Mouse (Mus musculus) lung, embryonic 15.5 days (tissue): ENCODE measurements around the gene Rhobtb1. TPM values are rescaled to one million over a fixed set of nuclear protein-coding genes. Genes with fewer than 3 reads are reported as not detected.

Experiments used
- ATAC-seq: fragments of 200-750 bp; cut with Nextera tagmentation; 2 replicates; pipeline ENCODE4 v1.8.0; 2017; ENCODE audit warnings: moderate number of reproducible peaks, borderline replicate concordance; ENCODE audit not compliant: low FRiP score, low TSS enrichment; ENCODE audit errors: extremely low read depth
- H3K27ac ChIP-seq: fragments of 300-500 bp; sonication (generic); 2 replicates; pipeline ENCODE4 v1.5.1; 2015; ENCODE audit warnings: moderate library complexity, mild to moderate bottlenecking, inconsistent platforms
- H3K27me3 ChIP-seq: fragments of 300-500 bp; sonication (generic); 2 replicates; pipeline ENCODE4 v1.6.1; 2015; ENCODE audit warnings: inconsistent platforms
- H3K36me3 ChIP-seq: fragments of 300-500 bp; sonication (generic); 2 replicates; pipeline ENCODE4 v1.6.1; 2015; ENCODE audit warnings: inconsistent platforms
- H3K4me1 ChIP-seq: fragments of 300-500 bp; sonication (generic); 2 replicates; pipeline ENCODE4 v1.6.1; 2015; ENCODE audit warnings: inconsistent platforms
- H3K4me2 ChIP-seq: fragments of 300-500 bp; sonication (generic); 2 replicates; pipeline ENCODE4 v1.6.1; 2015; ENCODE audit warnings: inconsistent platforms, mild to moderate bottlenecking, moderate library complexity
- H3K4me3 ChIP-seq: fragments of 300-500 bp; sonication (generic); 2 replicates; pipeline ENCODE4 v1.5.1; 2015; ENCODE audit warnings: mild to moderate bottlenecking, inconsistent platforms
- H3K9ac ChIP-seq: fragments of 300-500 bp; sonication (generic); 2 replicates; pipeline ENCODE4 v1.6.1; 2015; ENCODE audit warnings: inconsistent platforms
- H3K9me3 ChIP-seq: fragments of 300-500 bp; sonication (generic); 2 replicates; pipeline ENCODE4 v1.6.1; 2016; ENCODE audit warnings: inconsistent platforms
- WGBS: fragments of 180-500 bp; shearing (Covaris S2); methylation state at CpG from one replicate; pipeline ENCODE4 v1.1.7; 2015; 5-methylcytosine and 5-hydroxymethylcytosine counted together
- polyA plus RNA-seq: library from polyadenylated mRNA; unstranded; fragments of >200 nt; fragmentation: Nextera tagmentation; extraction: Ambion mirVana; gene quantifications from 2 replicates; pipeline ENCODE4 v1.2.1, GENCODE M21; 2015

The Rhobtb1 gene
- polyA plus RNA-seq, 1 experiment from 2014 or later: 15.7 TPM

- WGBS: 74% methylated on average over 16 of the region's 16 CpGs
- no peak overlapping the region for H3K4me2 ChIP-seq
- no peaks in the 10 kb centered on the region for H3K36me3 ChIP-seq
- no peak overlapping the region for H3K27ac ChIP-seq
- no peak for ATAC-seq
- H3K9ac ChIP-seq: no peak overlapping the region
- H3K4me1 ChIP-seq: 0 out of 2 replicates have a peak, but pooled peaks cover 6% of the 10 kb centered on the region
- no peaks in the 10 kb centered on the region for H3K27me3 ChIP-seq
- no peaks in the 10 kb centered on the region for H3K9me3 ChIP-seq
- H3K4me3 ChIP-seq: no peak overlapping the region
Measured at GRCm38 (mm10) chr10:69311867-69312266, 160.6 kb downstream of the Rhobtb1 start.

- Histone ChIP-seq H3K4me3 (no peak overlapping the region), H3K27me3 (no peaks in the 10 kb centered on the region), H3K4me2 (no peak overlapping the region), H3K9ac (no peak overlapping the region), H3K27ac (no peak overlapping the region), H3K9me3 (no peaks in the 10 kb centered on the region), H3K4me1 (no peaks in the 10 kb centered on the region), H3K36me3 (no peaks in the 10 kb centered on the region)
- 60% methylated on average over 8 of the region's 8 CpGs for WGBS
- no peak for ATAC-seq
Measured at GRCm38 (mm10) chr10:69313944-69314343, 162.7 kb downstream of the Rhobtb1 start.

- 0 out of 2 replicates have a peak, but pooled peaks cover 15% of the 10 kb centered on the region for H3K4me1 ChIP-seq
- H3K4me3 ChIP-seq: no peak overlapping the region
- H3K9ac ChIP-seq: no peak overlapping the region
- ATAC-seq: no peak
- no peaks in the 10 kb centered on the region for H3K36me3 ChIP-seq
- no peaks in the 10 kb centered on the region for H3K27me3 ChIP-seq
- H3K9me3 ChIP-seq: no peaks in the 10 kb centered on the region
- no peak overlapping the region for H3K4me2 ChIP-seq
- WGBS: 83% methylated on average over 11 of the region's 11 CpGs
- no peak overlapping the region for H3K27ac ChIP-seq
Measured at GRCm38 (mm10) chr10:69318514-69318913, 167.3 kb downstream of the Rhobtb1 start.

GRCm38 (mm10) chr10:69320667-69321518, 169.7 kb downstream of the Rhobtb1 start:
- Histone ChIP-seq H3K9ac (no peak overlapping the region), H3K4me1 (0 out of 2 replicates have a peak, but pooled peaks cover 15% of the 10 kb centered on the region), H3K4me3 (peak overlapping the region; percentile 27), H3K36me3 (no peaks in the 10 kb centered on the region), H3K27ac (peak overlapping the region; percentile 48; the same call in 1 of the 2 replicates), H3K27me3 (no peaks in the 10 kb centered on the region), H3K4me2 (peak overlapping the region; percentile 54), H3K9me3 (no peaks in the 10 kb centered on the region)
- ATAC-seq: peak; percentile 83; the same call in 1 of the 2 replicates
- WGBS: 37% methylated on average over 21 of the region's 21 CpGs

GRCm38 (mm10) chr10:69321519-69322035, 170.3 kb downstream of the Rhobtb1 start:
- peak overlapping the region; percentile 21; the same call in 1 of the 2 replicates for H3K9ac ChIP-seq
- ATAC-seq: no peak
- H3K9me3 ChIP-seq: no peaks in the 10 kb centered on the region
- peak overlapping the region; percentile 48; the same call in 1 of the 2 replicates for H3K27ac ChIP-seq
- 25% methylated on average over 15 of the region's 15 CpGs for WGBS
- H3K36me3 ChIP-seq: no peaks in the 10 kb centered on the region
- H3K4me3 ChIP-seq: peak overlapping the region; percentile 27
- H3K4me2 ChIP-seq: peak overlapping the region; percentile 54
- 0 out of 2 replicates have a peak, but pooled peaks cover 15% of the 10 kb centered on the region for H3K4me1 ChIP-seq
- no peaks in the 10 kb centered on the region for H3K27me3 ChIP-seq

GRCm38 (mm10) chr10:69323986-69324385, 172.8 kb downstream of the Rhobtb1 start:
- Histone ChIP-seq H3K9ac (no peak overlapping the region), H3K27me3 (no peaks in the 10 kb centered on the region), H3K4me2 (no peak overlapping the region), H3K9me3 (no peaks in the 10 kb centered on the region), H3K27ac (no peak overlapping the region), H3K4me3 (no peak overlapping the region), H3K36me3 (no peaks in the 10 kb centered on the region), H3K4me1 (0 out of 2 replicates have a peak, but pooled peaks cover 15% of the 10 kb centered on the region)
- 77% methylated on average over 13 of the region's 13 CpGs for WGBS
- ATAC-seq: no peak

- H3K9ac ChIP-seq: no peak overlapping the region
- no peaks in the 10 kb centered on the region for H3K36me3 ChIP-seq
- H3K27me3 ChIP-seq: no peaks in the 10 kb centered on the region
- no peak overlapping the region for H3K27ac ChIP-seq
- H3K4me1 ChIP-seq: 0 out of 2 replicates have a peak, but pooled peaks cover 15% of the 10 kb centered on the region
- no peaks in the 10 kb centered on the region for H3K9me3 ChIP-seq
- WGBS: 79% methylated on average over 7 of the region's 7 CpGs
- H3K4me3 ChIP-seq: no peak overlapping the region
- ATAC-seq: no peak
- no peak overlapping the region for H3K4me2 ChIP-seq
Measured at GRCm38 (mm10) chr10:69324816-69325215, 173.6 kb downstream of the Rhobtb1 start.

- 0 out of 2 replicates have a peak, but pooled peaks have one; percentile 24 for ATAC-seq
- H3K9ac ChIP-seq: no peak overlapping the region
- 0 out of 2 replicates have a peak, but pooled peaks cover 5% of the 10 kb centered on the region for H3K4me1 ChIP-seq
- H3K4me2 ChIP-seq: no peak overlapping the region
- H3K9me3 ChIP-seq: no peaks in the 10 kb centered on the region
- no peaks in the 10 kb centered on the region for H3K27me3 ChIP-seq
- no peak overlapping the region for H3K4me3 ChIP-seq
- H3K36me3 ChIP-seq: no peaks in the 10 kb centered on the region
- H3K27ac ChIP-seq: no peak overlapping the region
- WGBS: 69% methylated on average over 3 of the region's 3 CpGs
Measured at GRCm38 (mm10) chr10:69326433-69326832, 175.2 kb downstream of the Rhobtb1 start.

- no peak overlapping the region for H3K4me2 ChIP-seq
- H3K9me3 ChIP-seq: no peaks in the 10 kb centered on the region
- H3K4me1 ChIP-seq: no peaks in the 10 kb centered on the region
- H3K27me3 ChIP-seq: no peaks in the 10 kb centered on the region
- no peak for ATAC-seq
- WGBS: 54% methylated on average over 8 of the region's 8 CpGs
- no peak overlapping the region for H3K4me3 ChIP-seq
- H3K27ac ChIP-seq: no peak overlapping the region
- no peak overlapping the region for H3K9ac ChIP-seq
- no peaks in the 10 kb centered on the region for H3K36me3 ChIP-seq
Measured at GRCm38 (mm10) chr10:69327362-69327761, 176.1 kb downstream of the Rhobtb1 start.

GRCm38 (mm10) chr10:69328029-69328655, 176.9 kb downstream of the Rhobtb1 start:
- Histone ChIP-seq H3K9me3 (no peaks in the 10 kb centered on the region), H3K4me2 (no peak overlapping the region), H3K36me3 (0 out of 2 replicates have a peak, but pooled peaks cover 2% of the 10 kb centered on the region), H3K27me3 (no peaks in the 10 kb centered on the region), H3K4me1 (no peaks in the 10 kb centered on the region), H3K27ac (no peak overlapping the region), H3K9ac (no peak overlapping the region), H3K4me3 (no peak overlapping the region)
- no peak for ATAC-seq
- WGBS: 79% methylated on average over 12 of the region's 12 CpGs

GRCm38 (mm10) chr10:69328656-69329046, 177.4 kb downstream of the Rhobtb1 start:
- Histone ChIP-seq H3K9me3 (no peaks in the 10 kb centered on the region), H3K4me2 (no peak overlapping the region), H3K27ac (no peak overlapping the region), H3K27me3 (no peaks in the 10 kb centered on the region), H3K9ac (no peak overlapping the region), H3K4me3 (no peak overlapping the region), H3K36me3 (0 out of 2 replicates have a peak, but pooled peaks cover 6% of the 10 kb centered on the region), H3K4me1 (no peaks in the 10 kb centered on the region)
- WGBS: 66% methylated on average over 4 of the region's 4 CpGs
- ATAC-seq: no peak
